Mouse (Mus musculus): ENCODE results near the gene Skor1. TPM values are rescaled to one million over a fixed set of nuclear protein-coding genes. Genes with fewer than 3 reads are reported as not detected.

Skor1 gene
- polyA plus RNA-seq, 1 experiment from 2014 or later, result not detected

DNA sequence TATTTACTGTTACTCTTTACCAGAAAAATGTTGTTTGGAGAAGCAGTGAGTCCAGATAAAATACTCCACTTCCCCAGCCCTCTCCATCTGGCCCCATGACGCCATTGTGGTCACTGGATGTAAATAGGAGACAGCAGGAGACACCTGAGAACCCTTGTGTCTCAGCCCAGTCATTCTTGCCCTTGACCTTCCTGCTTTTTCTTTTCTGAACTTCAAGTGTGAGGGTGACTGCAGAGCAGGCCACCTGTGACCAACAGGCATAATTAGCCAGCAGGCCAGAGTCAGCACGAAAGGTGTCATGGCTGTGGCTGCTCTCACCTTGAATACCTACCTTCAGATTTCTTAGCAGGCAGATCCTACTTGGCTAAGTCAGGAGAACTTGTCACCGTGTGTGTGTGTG is 36.2 kb downstream of the Skor1 start:
- Histone ChIP-seq H3K27me3 (replicated peaks; ENCODE audit: control insufficient read depth, insufficient read depth, low read length) (peaks cover 6% of the 10 kb centered on the region; the same call in 1 of the 2 replicates), H3K4me2 (no peak overlapping the region), H3K36me3 (ENCODE audit: control insufficient read depth, insufficient read depth, low read length) (no peaks in the 10 kb centered on the region), H3K9ac (ENCODE audit: low read depth, low read length) (no peak overlapping the region), H3K4me1 (replicated peaks; ENCODE audit: control insufficient read depth, insufficient read depth, low read length) (no peaks in the 10 kb centered on the region; the same call in 1 of the 2 replicates), H3K9me3 (ENCODE audit: control insufficient read depth, low read length) (no peaks in the 10 kb centered on the region), H3K27ac (ENCODE audit: low read depth, low read length) (no peak overlapping the region), H3K4me3 (ENCODE audit: low read depth, low read length) (no peak overlapping the region)
- ATAC-seq (replicated peaks; ENCODE audit: low FRiP score), result no peak
- 61% methylated on average over 3 of the region's 3 CpGs for WGBS
- no peak for DNase-seq (ENCODE audit: low spot score)

DNA sequence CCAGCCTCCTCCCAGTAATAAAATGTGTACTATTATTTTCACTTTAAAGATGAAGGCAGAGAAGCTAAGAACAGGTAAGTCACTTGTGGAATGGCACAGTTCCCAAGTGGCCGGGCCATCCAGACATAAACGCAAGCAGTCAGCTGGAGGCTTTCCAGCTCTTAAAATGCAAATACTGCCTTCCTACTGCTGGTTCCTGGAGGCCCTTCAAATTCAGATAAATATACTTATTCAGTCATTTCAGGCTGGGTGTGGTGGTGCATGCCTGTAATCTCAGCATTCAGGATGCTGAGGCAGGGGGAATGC is 39.0 kb downstream of the Skor1 start:
- Histone ChIP-seq H3K4me3 (ENCODE audit: low read depth, low read length) (no peak overlapping the region), H3K4me2 (peak overlapping the region; percentile 72; the same call in 1 of the 2 replicates), H3K9ac (ENCODE audit: low read depth, low read length) (no peak overlapping the region), H3K36me3 (ENCODE audit: control insufficient read depth, insufficient read depth, low read length) (no peaks in the 10 kb centered on the region), H3K27me3 (replicated peaks; ENCODE audit: control insufficient read depth, insufficient read depth, low read length) (peaks cover 6% of the 10 kb centered on the region), H3K9me3 (ENCODE audit: control insufficient read depth, low read length) (no peaks in the 10 kb centered on the region), H3K27ac (ENCODE audit: low read depth, low read length) (no peak overlapping the region; the same call in 1 of the 2 replicates), H3K4me1 (replicated peaks; ENCODE audit: control insufficient read depth, insufficient read depth, low read length) (no peaks in the 10 kb centered on the region; the same call in 1 of the 2 replicates)
- DNase-seq (ENCODE audit: low spot score), result no peak
- WGBS, result 70% methylated on average over 2 of the region's 2 CpGs
- ATAC-seq (replicated peaks; ENCODE audit: low FRiP score), result no peak

DNA sequence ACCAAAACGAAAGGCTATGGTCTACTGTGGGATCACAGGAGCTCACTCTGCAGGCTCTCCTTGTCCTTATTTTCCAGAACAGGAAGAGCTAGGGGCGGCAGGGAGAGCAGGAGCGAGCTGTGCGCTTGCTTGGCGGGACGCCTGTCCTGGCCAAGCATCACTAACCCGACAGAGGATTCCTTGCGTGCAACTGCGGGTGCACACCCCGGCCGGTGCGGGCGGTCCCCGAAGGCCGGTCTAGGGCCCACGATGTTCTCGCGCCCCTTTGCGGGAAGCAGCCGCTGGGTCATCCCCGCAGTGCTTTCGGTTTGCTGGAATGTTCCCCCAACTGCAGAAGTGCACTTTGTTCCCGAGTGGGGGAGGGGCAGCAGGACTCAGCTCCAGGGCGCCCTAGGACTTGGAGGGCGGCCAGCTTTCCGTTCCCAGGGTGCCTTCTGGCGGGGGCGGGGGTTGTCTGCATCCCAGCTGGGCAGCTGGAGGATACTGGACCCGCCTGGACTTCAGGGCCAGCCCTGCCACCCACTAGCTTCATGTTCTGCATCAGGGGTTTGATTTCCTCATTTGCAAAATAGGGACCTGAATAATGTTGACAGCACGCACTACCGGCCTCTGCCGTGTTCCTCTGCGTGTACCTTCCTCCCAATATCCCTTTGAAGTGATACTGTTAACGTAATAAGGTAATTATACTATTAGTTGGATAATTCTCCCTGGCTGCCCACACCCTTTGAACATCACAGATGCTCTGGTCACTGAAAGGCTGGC is 39.6 kb downstream of the Skor1 start:
- H3K36me3 ChIP-seq (ENCODE audit: control insufficient read depth, insufficient read depth, low read length), result no peaks in the 10 kb centered on the region
- 4% methylated on average over 34 of the region's 34 CpGs for WGBS
- H3K4me2 ChIP-seq, result peak overlapping the region; percentile 72
- peak overlapping the region; percentile 66 for H3K9ac ChIP-seq (ENCODE audit: low read depth, low read length)
- no peaks in the 10 kb centered on the region for H3K9me3 ChIP-seq (ENCODE audit: control insufficient read depth, low read length)
- DNase-seq (ENCODE audit: low spot score), result peak; percentile 80
- no peaks in the 10 kb centered on the region; the same call in 1 of the 2 replicates for H3K4me1 ChIP-seq (replicated peaks; ENCODE audit: control insufficient read depth, insufficient read depth, low read length)
- H3K27me3 ChIP-seq (replicated peaks; ENCODE audit: control insufficient read depth, insufficient read depth, low read length), result peaks cover 6% of the 10 kb centered on the region
- ATAC-seq (replicated peaks; ENCODE audit: low FRiP score), result peak; percentile 51
- H3K4me3 ChIP-seq (ENCODE audit: low read depth, low read length), result peak overlapping the region; percentile 49
- H3K27ac ChIP-seq (ENCODE audit: low read depth, low read length), result peak overlapping the region; percentile 81

- no peaks in the 10 kb centered on the region for H3K9me3 ChIP-seq (ENCODE audit: control insufficient read depth, low read length)
- H3K36me3 ChIP-seq (ENCODE audit: control insufficient read depth, insufficient read depth, low read length), result no peaks in the 10 kb centered on the region
- peak overlapping the region; percentile 72 for H3K4me2 ChIP-seq
- peaks cover 6% of the 10 kb centered on the region for H3K27me3 ChIP-seq (replicated peaks; ENCODE audit: control insufficient read depth, insufficient read depth, low read length)
- ATAC-seq (replicated peaks; ENCODE audit: low FRiP score) (no peak), DNase-seq (ENCODE audit: low spot score) (peak; percentile 41)
- H3K9ac ChIP-seq (ENCODE audit: low read depth, low read length), result peak overlapping the region; percentile 66
- 44% methylated on average over 4 of the region's 4 CpGs for WGBS
- peak overlapping the region; percentile 81 for H3K27ac ChIP-seq (ENCODE audit: low read depth, low read length)
- peak overlapping the region; percentile 49 for H3K4me3 ChIP-seq (ENCODE audit: low read depth, low read length)
- no peaks in the 10 kb centered on the region; the same call in 1 of the 2 replicates for H3K4me1 ChIP-seq (replicated peaks; ENCODE audit: control insufficient read depth, insufficient read depth, low read length)
Measured at GRCm38 (mm10) chr9:63108580-63108979, 40.2 kb downstream of the Skor1 start.

DNA sequence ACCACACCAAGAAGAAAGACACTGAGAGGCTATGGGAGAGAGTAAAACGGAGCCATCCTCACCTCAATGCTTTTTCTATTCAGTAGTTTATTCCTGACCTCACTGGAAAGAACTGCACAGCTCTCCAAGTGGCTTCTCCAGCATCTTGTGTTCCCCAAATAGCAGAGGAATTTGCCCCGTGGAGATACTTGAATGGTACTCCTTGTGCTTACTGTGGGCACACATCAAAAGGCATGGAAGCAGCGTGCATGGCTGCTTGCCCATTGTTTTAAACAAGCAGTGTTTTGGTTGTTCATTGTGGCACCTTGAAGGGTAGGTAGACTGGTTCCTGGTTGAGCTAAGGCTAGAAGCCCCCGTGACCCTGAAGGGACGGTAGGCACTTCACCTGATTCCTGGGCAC is 48.1 kb downstream of the Skor1 start:
- Histone ChIP-seq H3K9ac (ENCODE audit: low read depth, low read length) (no peak overlapping the region), H3K4me1 (replicated peaks; ENCODE audit: control insufficient read depth, insufficient read depth, low read length) (no peaks in the 10 kb centered on the region), H3K36me3 (ENCODE audit: control insufficient read depth, insufficient read depth, low read length) (no peaks in the 10 kb centered on the region), H3K9me3 (ENCODE audit: control insufficient read depth, low read length) (no peaks in the 10 kb centered on the region), H3K4me3 (ENCODE audit: low read depth, low read length) (no peak overlapping the region), H3K27ac (ENCODE audit: low read depth, low read length) (no peak overlapping the region), H3K4me2 (no peak overlapping the region), H3K27me3 (replicated peaks; ENCODE audit: control insufficient read depth, insufficient read depth, low read length) (no peaks in the 10 kb centered on the region)
- ATAC-seq (replicated peaks; ENCODE audit: low FRiP score), result no peak
- WGBS, result 84% methylated on average over 5 of the region's 5 CpGs
- DNase-seq (ENCODE audit: low spot score), result no peak

- Histone ChIP-seq H3K9me3 (ENCODE audit: control insufficient read depth, low read length) (no peaks in the 10 kb centered on the region), H3K27ac (ENCODE audit: low read depth, low read length) (no peak overlapping the region), H3K4me2 (no peak overlapping the region), H3K9ac (ENCODE audit: low read depth, low read length) (no peak overlapping the region), H3K4me1 (replicated peaks; ENCODE audit: control insufficient read depth, insufficient read depth, low read length) (no peaks in the 10 kb centered on the region), H3K27me3 (replicated peaks; ENCODE audit: control insufficient read depth, insufficient read depth, low read length) (no peaks in the 10 kb centered on the region), H3K4me3 (ENCODE audit: low read depth, low read length) (no peak overlapping the region), H3K36me3 (ENCODE audit: control insufficient read depth, insufficient read depth, low read length) (no peaks in the 10 kb centered on the region)
- ATAC-seq (replicated peaks; ENCODE audit: low FRiP score) (no peak), DNase-seq (ENCODE audit: low spot score) (no peak)
Measured at GRCm38 (mm10) chr9:63099876-63100275, 48.9 kb downstream of the Skor1 start.

DNA sequence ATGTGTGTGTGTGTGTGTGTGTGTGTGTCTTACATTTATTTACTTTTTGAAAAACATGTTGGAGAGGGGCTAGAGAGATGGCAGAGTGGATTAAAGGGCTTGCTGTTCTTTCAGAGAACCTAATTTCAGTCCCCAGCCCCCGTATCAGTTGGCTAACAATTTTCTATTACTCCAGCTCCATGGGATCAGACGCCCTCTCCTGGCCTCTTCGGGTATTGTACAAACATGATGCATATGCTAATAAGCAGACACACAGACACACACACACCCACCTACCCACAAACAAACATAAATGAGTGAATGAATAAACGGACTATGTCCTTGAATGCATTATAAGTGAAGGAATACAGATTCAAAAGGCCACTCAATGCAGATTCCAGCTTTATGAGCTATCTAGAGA is 49.4 kb downstream of the Skor1 start:
- 85% methylated on average over 4 of the region's 4 CpGs for WGBS
- no peaks in the 10 kb centered on the region for H3K4me1 ChIP-seq (replicated peaks; ENCODE audit: control insufficient read depth, insufficient read depth, low read length)

DNA sequence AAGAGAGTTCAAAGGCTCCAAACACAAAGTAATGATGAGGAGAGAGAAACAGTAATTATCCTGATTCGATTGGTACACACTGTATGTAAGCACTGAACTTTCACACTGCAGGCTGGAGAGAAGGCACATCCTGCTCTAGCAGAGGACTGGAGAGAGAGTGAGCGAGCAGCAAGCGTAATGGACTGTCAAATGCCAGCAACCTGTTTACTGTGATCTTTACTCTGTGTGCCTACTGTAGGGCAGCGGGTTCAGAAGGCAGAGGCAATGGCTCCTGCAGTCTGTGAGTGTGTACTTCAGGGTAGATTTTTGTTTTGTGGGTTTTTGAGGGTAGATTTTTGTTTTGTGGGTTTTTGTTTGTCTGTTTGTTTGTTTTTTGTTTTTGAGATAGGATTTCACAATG is 49.9 kb downstream of the Skor1 start:
- H3K4me1 ChIP-seq (replicated peaks; ENCODE audit: control insufficient read depth, insufficient read depth, low read length), result no peaks in the 10 kb centered on the region
- no peaks in the 10 kb centered on the region for H3K36me3 ChIP-seq (ENCODE audit: control insufficient read depth, insufficient read depth, low read length)
- H3K9ac ChIP-seq (ENCODE audit: low read depth, low read length), result no peak overlapping the region
- H3K27ac ChIP-seq (ENCODE audit: low read depth, low read length), result no peak overlapping the region
- WGBS, result 76% methylated on average over 4 of the region's 4 CpGs
- no peaks in the 10 kb centered on the region for H3K9me3 ChIP-seq (ENCODE audit: control insufficient read depth, low read length)
- ATAC-seq (replicated peaks; ENCODE audit: low FRiP score) (no peak), DNase-seq (ENCODE audit: low spot score) (no peak)
- H3K4me3 ChIP-seq (ENCODE audit: low read depth, low read length), result no peak overlapping the region
- no peak overlapping the region for H3K4me2 ChIP-seq
- no peaks in the 10 kb centered on the region for H3K27me3 ChIP-seq (replicated peaks; ENCODE audit: control insufficient read depth, insufficient read depth, low read length)

More for the DNA sequence above, 49.4 kb downstream of the Skor1 start:
- DNase-seq (ENCODE audit: low spot score) (no peak), ATAC-seq (replicated peaks; ENCODE audit: low FRiP score) (no peak)
- no peak overlapping the region for H3K4me3 ChIP-seq (ENCODE audit: low read depth, low read length)
- H3K9me3 ChIP-seq (ENCODE audit: control insufficient read depth, low read length), result no peaks in the 10 kb centered on the region
- H3K4me2 ChIP-seq, result no peak overlapping the region
- no peak overlapping the region for H3K9ac ChIP-seq (ENCODE audit: low read depth, low read length)
- H3K27ac ChIP-seq (ENCODE audit: low read depth, low read length), result no peak overlapping the region
- H3K36me3 ChIP-seq (ENCODE audit: control insufficient read depth, insufficient read depth, low read length), result no peaks in the 10 kb centered on the region
- no peaks in the 10 kb centered on the region for H3K27me3 ChIP-seq (replicated peaks; ENCODE audit: control insufficient read depth, insufficient read depth, low read length)

DNA sequence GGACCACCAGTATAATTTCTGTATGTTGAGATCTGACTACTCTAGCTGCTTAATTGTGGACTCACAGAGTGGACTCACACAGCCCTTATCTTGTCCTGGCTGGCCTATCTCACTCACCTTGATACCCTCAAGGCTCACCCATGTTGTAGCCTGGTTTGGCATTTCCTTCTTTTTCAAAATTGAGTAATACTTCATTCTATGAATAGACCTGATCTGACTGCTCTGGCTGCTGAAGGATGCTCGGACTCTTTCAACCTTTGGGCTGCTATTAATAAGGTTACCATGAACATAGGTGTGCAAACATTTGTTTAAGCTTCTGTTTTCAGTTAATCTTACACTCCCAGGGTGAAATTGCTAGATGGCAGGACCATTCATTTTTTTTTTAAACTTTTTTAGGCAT is 51.6 kb downstream of the Skor1 start:
- H3K27ac ChIP-seq (ENCODE audit: low read depth, low read length), result no peak overlapping the region
- no peaks in the 10 kb centered on the region for H3K27me3 ChIP-seq (replicated peaks; ENCODE audit: control insufficient read depth, insufficient read depth, low read length)
- no peaks in the 10 kb centered on the region for H3K36me3 ChIP-seq (ENCODE audit: control insufficient read depth, insufficient read depth, low read length)
- DNase-seq (ENCODE audit: low spot score), result no peak
- no peaks in the 10 kb centered on the region for H3K9me3 ChIP-seq (ENCODE audit: control insufficient read depth, low read length)
- 69% methylated on average over 1 of the region's 1 CpGs for WGBS
- no peak overlapping the region for H3K4me3 ChIP-seq (ENCODE audit: low read depth, low read length)
- H3K9ac ChIP-seq (ENCODE audit: low read depth, low read length), result no peak overlapping the region
- no peak overlapping the region for H3K4me2 ChIP-seq
- peaks cover 5% of the 10 kb centered on the region for H3K4me1 ChIP-seq (replicated peaks; ENCODE audit: control insufficient read depth, insufficient read depth, low read length)
- no peak for ATAC-seq (replicated peaks; ENCODE audit: low FRiP score)

All from liver, embryonic 11.5 days (tissue).